Mouse (Mus musculus): ENCODE results near the gene Syce3. TPM values are rescaled to one million over a fixed set of nuclear protein-coding genes. Genes with fewer than 3 reads are reported as not detected.
"Not testable (repeated sequence)": the region's sequence is repeated elsewhere in the genome, so short reads cannot be mapped to it uniquely, and the experiment has no call there.

The Syce3 gene
- under 1 TPM in 1 of 2 experiments, not detected in 1; 0.87 TPM for total RNA-seq (2021)

- intact Hi-C loops (cut with DNase I), result no loop called here
- DNase-seq (ENCODE audit: low spot score in 2 of 2), result no peak
Observed at GRCm38 (mm10) chr15:89410118-89410517, at the start of gene Syce3. Gene Syce3, minus strand, starts transcription at chr15:89410503.

- no peak for DNase-seq (ENCODE audit: low spot score in 2 of 2)
- intact Hi-C loops (cut with DNase I), result no loop called here
Observed at GRCm38 (mm10) chr15:89459821-89460220, 49.5 kb upstream of the Syce3 start.

GRCm38 (mm10) chr15:89458942-89459341, 48.6 kb upstream of the Syce3 start:
- DNase-seq (ENCODE audit: low spot score in 2 of 2), result no peak
- intact Hi-C loops (cut with DNase I), result no loop called here

GRCm38 (mm10) chr15:89455642-89456041, 45.3 kb upstream of the Syce3 start:
- no peak for DNase-seq (ENCODE audit: low spot score in 2 of 2)
- intact Hi-C loops (cut with DNase I), result no loop called here

- intact Hi-C loops (cut with DNase I), result no loop called here
- DNase-seq (ENCODE audit: low spot score in 2 of 2), result no peak
Observed at GRCm38 (mm10) chr15:89454857-89455256, 44.6 kb upstream of the Syce3 start.

- DNase-seq (ENCODE audit: low spot score in 2 of 2), result peak; percentile 72 to 74
- intact Hi-C loops (cut with DNase I), result no loop called here
Observed at GRCm38 (mm10) chr15:89453865-89454478, 43.7 kb upstream of the Syce3 start, which contains the start of gene Mapk8ip2. Gene Mapk8ip2, plus strand, starts transcription at chr15:89453913.

GRCm38 (mm10) chr15:89452906-89453864, 42.9 kb upstream of the Syce3 start:
- intact Hi-C loops (cut with DNase I), result no loop called here
- DNase-seq (ENCODE audit: low spot score in 2 of 2), result no peak

- no peak for DNase-seq (ENCODE audit: low spot score in 2 of 2)
- intact Hi-C loops (cut with DNase I), result no loop called here
Observed at GRCm38 (mm10) chr15:89442486-89443070, 32.3 kb upstream of the Syce3 start.

GRCm38 (mm10) chr15:89435878-89436277, 25.6 kb upstream of the Syce3 start:
- DNase-seq (ENCODE audit: low spot score in 2 of 2), result no peak
- intact Hi-C loops (cut with DNase I), result no loop called here

GRCm38 (mm10) chr15:89434136-89434535, 23.8 kb upstream of the Syce3 start:
- DNase-seq (ENCODE audit: low spot score in 2 of 2), result no peak
- intact Hi-C loops (cut with DNase I), result no loop called here

- intact Hi-C loops (cut with DNase I), result no loop called here
Observed at GRCm38 (mm10) chr15:89432946-89433345, 22.6 kb upstream of the Syce3 start.

GRCm38 (mm10) chr15:89431806-89432205, 21.5 kb upstream of the Syce3 start:
- intact Hi-C loops (cut with DNase I), result no loop called here
- no peak for DNase-seq (ENCODE audit: low spot score in 2 of 2)

More at GRCm38 (mm10) chr15:89432946-89433345, 22.6 kb upstream of the Syce3 start:
- DNase-seq (ENCODE audit: low spot score in 2 of 2), result no peak

GRCm38 (mm10) chr15:89431271-89431670, 21.0 kb upstream of the Syce3 start:
- no peak for DNase-seq (ENCODE audit: low spot score in 2 of 2)
- intact Hi-C loops (cut with DNase I), result no loop called here

- DNase-seq (ENCODE audit: low spot score in 2 of 2); intact Hi-C loops (cut with DNase I): not testable (repeated sequence)
Observed at GRCm38 (mm10) chr15:89430771-89431170, 20.5 kb upstream of the Syce3 start.

- no peak for DNase-seq (ENCODE audit: low spot score in 2 of 2)
- intact Hi-C loops (cut with DNase I), result no loop called here
Observed at GRCm38 (mm10) chr15:89430341-89430740, 20.0 kb upstream of the Syce3 start.

- intact Hi-C loops (cut with DNase I), result loop anchor here (1.0 to 2.0 kb wide), 2 partner anchors 47 to 74 kb away; partner anchors contain the start of genes Arsa, Lmf2 and Ncaph2
- DNase-seq (ENCODE audit: low spot score in 2 of 2), result peak; percentile 96 to 99
Observed at GRCm38 (mm10) chr15:89429352-89430221, 19.3 kb upstream of the Syce3 start, which contains the start of the genes C730034F03Rik, Gm44502 and Chkb. Gene C730034F03Rik, plus strand, starts transcription at chr15:89429589. Gene Gm44502, minus strand, starts transcription at chr15:89429696. Gene Chkb, minus strand, starts transcription at chr15:89429908.

GRCm38 (mm10) chr15:89428821-89429351, 18.6 kb upstream of the Syce3 start:
- peak in 1 of 2 experiments; percentile 8 for DNase-seq (ENCODE audit: low spot score in 2 of 2)
- intact Hi-C loops (cut with DNase I), result loop anchor here (1.0 to 2.0 kb wide), 2 partner anchors 48 to 74 kb away; partner anchors contain the start of genes Arsa, Lmf2 and Ncaph2

GRCm38 (mm10) chr15:89428136-89428790, 18.0 kb upstream of the Syce3 start:
- intact Hi-C loops (cut with DNase I), result loop anchor here (2.0 kb wide), 1 partner anchor 49 kb away; the partner anchor contains the start of gene Arsa
- no peak for DNase-seq (ENCODE audit: low spot score in 2 of 2)
